Mouse (Mus musculus): Measurements from ENCODE around the gene Yju2.

Gene Yju2

GRCm38 (mm10) chr17:56007444-56008355 lies 48.8 kb downstream of the Yju2 start:
- DNase-seq (ENCODE audit: low spot score in 2 of 2) = no peak

GRCm38 (mm10) chr17:56008356-56009087 lies 49.6 kb downstream of the Yju2 start:
- peak; percentile 76 to 77 for DNase-seq (ENCODE audit: low spot score in 2 of 2)

GRCm38 (mm10) chr17:56009088-56009961 lies 50.4 kb downstream of the Yju2 start:
- DNase-seq (ENCODE audit: low spot score in 2 of 2) = peak; percentile 77 to 79

GRCm38 (mm10) chr17:56009962-56010240 lies 51.0 kb downstream of the Yju2 start:
- DNase-seq (ENCODE audit: low spot score in 2 of 2) = no peak

- DNase-seq (ENCODE audit: low spot score in 2 of 2) = no peak
Observed at GRCm38 (mm10) chr17:56010255-56010654, 51.4 kb downstream of the Yju2 start.

- peak; percentile 65 to 83 for DNase-seq (ENCODE audit: low spot score in 2 of 2)
Observed at GRCm38 (mm10) chr17:56010681-56011080, 51.8 kb downstream of the Yju2 start.

- no peak for DNase-seq (ENCODE audit: low spot score in 2 of 2)
Observed at GRCm38 (mm10) chr17:56011441-56011840, 52.5 kb downstream of the Yju2 start.

GRCm38 (mm10) chr17:56015293-56015692 lies 56.4 kb downstream of the Yju2 start:
- no peak for DNase-seq (ENCODE audit: low spot score in 2 of 2)

GRCm38 (mm10) chr17:56016382-56016781 lies 57.5 kb downstream of the Yju2 start:
- DNase-seq (ENCODE audit: low spot score in 2 of 2) = no peak

GRCm38 (mm10) chr17:56016793-56017785 lies 58.2 kb downstream of the Yju2 start:
- no peak for DNase-seq (ENCODE audit: low spot score in 2 of 2)

GRCm38 (mm10) chr17:56017848-56018247 lies 58.9 kb downstream of the Yju2 start:
- no peak for DNase-seq (ENCODE audit: low spot score in 2 of 2)

All from spleen, postnatal 14 days (tissue).